Mouse (Mus musculus) T-helper 1 cell (primary cell): ENCODE measurements around the gene Wnk1.
"Not testable (repeated sequence)": the region's sequence is repeated elsewhere in the genome, so short reads cannot be mapped to it uniquely, and the experiment has no call there.

Experiments
- in situ Hi-C: fragments of 300-600 bp; cut with MboI, MseI; formaldehyde crosslinking; loops from one replicate; pipeline ENCODE4 v1.15.1; 2025; ENCODE audit warnings: high pct_unique_total_duplicates

The Wnk1 gene

GRCm38 (mm10) chr6:120038366-120039255 lies at the start of gene Wnk1:
Gene Wnk1, minus strand, starts transcription at chr6:120038672.
- in situ Hi-C loops: no loop called here

- in situ Hi-C loops: not testable (repeated sequence)
Observed at GRCm38 (mm10) chr6:120087041-120087440, 48.6 kb upstream of the Wnk1 start.

GRCm38 (mm10) chr6:120085832-120086231 lies 47.4 kb upstream of the Wnk1 start:
- in situ Hi-C loops: no loop called here

GRCm38 (mm10) chr6:120084983-120085382 lies 46.5 kb upstream of the Wnk1 start:
- in situ Hi-C loops: loop anchor here (5.0 kb wide), 2 partner anchors 32 to 38 kb away; no protein-coding TSS in a partner anchor

GRCm38 (mm10) chr6:120083442-120083841 lies 45.0 kb upstream of the Wnk1 start:
- in situ Hi-C loops: loop anchor here (5.0 kb wide), 2 partner anchors 34 to 36 kb away; no protein-coding TSS in a partner anchor

- in situ Hi-C loops: loop anchor here (5.0 kb wide), 2 partner anchors 34 to 36 kb away; no protein-coding TSS in a partner anchor
Observed at GRCm38 (mm10) chr6:120082951-120083411, 44.5 kb upstream of the Wnk1 start.

- in situ Hi-C loops: loop anchor here (5.0 kb wide), 2 partner anchors 35 kb away; no protein-coding TSS in a partner anchor
Observed at GRCm38 (mm10) chr6:120082251-120082950, 43.9 kb upstream of the Wnk1 start.

- in situ Hi-C loops: loop anchor here (5.0 kb wide), 2 partner anchors 34 to 36 kb away; no protein-coding TSS in a partner anchor
Observed at GRCm38 (mm10) chr6:120081516-120081915, 43.0 kb upstream of the Wnk1 start.

GRCm38 (mm10) chr6:120079547-120079946 lies 41.1 kb upstream of the Wnk1 start:
- in situ Hi-C loops: loop anchor here (10.0 kb wide), 1 partner anchor 435 kb away; no protein-coding TSS in a partner anchor

GRCm38 (mm10) chr6:120076619-120077450 lies 38.4 kb upstream of the Wnk1 start:
- in situ Hi-C loops: loop anchor here (10.0 kb wide), 1 partner anchor 432 kb away; no protein-coding TSS in a partner anchor

GRCm38 (mm10) chr6:120072630-120073029 lies 34.2 kb upstream of the Wnk1 start:
- in situ Hi-C loops: loop anchor here (10.0 kb wide), 1 partner anchor 428 kb away; no protein-coding TSS in a partner anchor

GRCm38 (mm10) chr6:120069546-120069945 lies 31.1 kb upstream of the Wnk1 start:
- in situ Hi-C loops: no loop called here

- in situ Hi-C loops: no loop called here
Observed at GRCm38 (mm10) chr6:120065552-120066177, 27.2 kb upstream of the Wnk1 start.

- in situ Hi-C loops: no loop called here
Observed at GRCm38 (mm10) chr6:120064627-120065026, 26.2 kb upstream of the Wnk1 start.

GRCm38 (mm10) chr6:120062934-120063333 lies 24.5 kb upstream of the Wnk1 start:
- in situ Hi-C loops: no loop called here

GRCm38 (mm10) chr6:120055666-120056540 lies 17.4 kb upstream of the Wnk1 start:
- in situ Hi-C loops: no loop called here

- in situ Hi-C loops: no loop called here
Observed at GRCm38 (mm10) chr6:120054412-120054811, 15.9 kb upstream of the Wnk1 start.

- in situ Hi-C loops: loop anchor here (5.0 kb wide), 2 partner anchors 35 to 70 kb away; no protein-coding TSS in a partner anchor
Observed at GRCm38 (mm10) chr6:120047705-120048292, 9.3 kb upstream of the Wnk1 start.

- in situ Hi-C loops: loop anchor here (5.0 kb wide), 2 partner anchors 37 to 72 kb away; no protein-coding TSS in a partner anchor
Observed at GRCm38 (mm10) chr6:120045406-120045805, 6.9 kb upstream of the Wnk1 start.
